Mouse (Mus musculus) central nervous system, embryonic 14 days (tissue): Measurements from ENCODE around the gene Otud6a. TPM values are rescaled to one million over a fixed set of nuclear protein-coding genes. Genes with fewer than 3 reads are reported as not detected.

Experiments used
- polyA plus RNA-seq: library from polyadenylated mRNA; depleted of rRNA; stranded (reverse); fragments of >200 nt; gene quantifications from 2 replicates; pipeline ENCODE4 v1.2.3, GENCODE M21; 2012; rRNA removed

The Otud6a gene
- polyA plus RNA-seq = not detected in 2 replicates

DNA sequence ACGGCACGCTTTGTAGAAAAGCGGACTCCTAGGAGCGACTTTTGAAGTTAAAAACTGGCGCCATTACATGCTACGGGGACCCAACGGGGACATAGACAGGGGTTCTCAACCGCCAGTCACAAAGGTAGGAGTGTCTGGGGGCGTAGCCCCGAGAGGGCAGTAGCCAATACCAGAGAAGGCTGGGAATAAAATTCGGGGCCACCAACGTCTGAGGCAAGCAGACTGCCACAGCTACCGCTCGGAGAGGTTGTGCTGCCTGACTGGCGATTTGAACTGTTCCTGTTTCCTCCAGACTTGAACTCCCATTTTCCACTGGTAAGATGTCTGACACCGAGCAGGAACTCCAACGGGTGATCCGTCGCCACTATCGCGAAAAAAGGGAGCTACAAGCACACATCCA lies at the start of gene Otud6a:
Gene Otud6a, plus strand, starts transcription at position 321 of the 400 bp plus-strand sequence.

GRCm38 (mm10) chrX:100442617-100443016 lies 13.8 kb downstream of the Otud6a start, which contains the start of gene Awat2:
Gene Awat2 (minus strand): TSS chrX:100442717.

Other genes with a start within 250 kb of the Otud6a start
- 0.31 and 0.38 TPM in 2 replicates for gene Awat2, start 13.7 kb downstream of the Otud6a start, polyA plus RNA-seq
- 52.7 and 57.8 TPM in 2 replicates for gene Igbp1, start 65.3 kb downstream of the Otud6a start, polyA plus RNA-seq
- 0.01 TPM in 1 of 2 replicates, not detected in the other for gene Dgat2l6, start 95.8 kb downstream of the Otud6a start, polyA plus RNA-seq
- gene Awat1, start 143.2 kb downstream of the Otud6a start, polyA plus RNA-seq = not detected in 2 replicates
- gene P2ry4, start 165.9 kb downstream of the Otud6a start, polyA plus RNA-seq = 0.03 and 0.06 TPM in 2 replicates
- gene Arr3, start 176.5 kb downstream of the Otud6a start, polyA plus RNA-seq = 0.09 and 0.17 TPM in 2 replicates
- gene Kif4, start 196.7 kb downstream of the Otud6a start, polyA plus RNA-seq = 10.7 and 16.5 TPM in 2 replicates
- gene Pdzd11, start 197.6 kb downstream of the Otud6a start, polyA plus RNA-seq = 67.7 and 72.6 TPM in 2 replicates